Mouse (Mus musculus) liver, embryonic 14.5 days (tissue): ENCODE results near the gene Fry.

Experiments used
- CTCF ChIP-seq: IDR thresholded peaks from 2 replicates; pipeline ENCODE4 v1.5.1; 2016; ENCODE audit warnings: antibody characterized with exemption, low read depth, control low read depth
- EP300 ChIP-seq: IDR thresholded peaks from 2 replicates; pipeline ENCODE4 v1.6.1; 2016; ENCODE audit warnings: antibody characterized with exemption, low read depth

DNA sequence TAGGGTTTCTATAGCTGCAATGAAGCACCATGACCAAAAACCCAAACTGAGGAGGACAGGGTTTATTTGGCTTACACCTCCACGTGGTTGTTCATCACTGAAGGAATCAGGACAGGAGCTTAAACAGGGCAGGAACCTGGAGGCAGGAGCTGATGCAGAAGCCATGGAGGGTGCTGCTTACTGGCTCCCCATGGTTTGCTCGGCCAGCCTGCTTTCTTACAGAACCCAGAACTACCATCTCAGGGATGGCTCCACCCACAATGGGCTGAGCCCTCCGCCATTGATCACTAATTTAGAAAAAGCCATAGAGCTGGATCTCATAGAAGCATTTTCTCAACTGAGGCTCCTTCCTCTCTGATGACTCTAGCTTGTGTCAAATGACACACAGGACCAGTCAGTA lies 346.3 kb downstream of the Fry start:
- TF ChIP-seq CTCF (no peak), EP300 (no peak)
